Mouse (Mus musculus) embryonic fibroblast, embryonic 13.5 days (primary cell): Measurements from ENCODE around the gene Il20rb.

Experiments used
- CTCF ChIP-seq: IDR thresholded peaks from 2 replicates; pipeline ENCODE4 v1.5.1; 2011; ENCODE audit warnings: mild to moderate bottlenecking, control low read depth, low read length, moderate library complexity, borderline replicate concordance; ENCODE audit not compliant: insufficient read depth
- POLR2A ChIP-seq: IDR thresholded peaks from 2 replicates; pipeline ENCODE4 v1.6.1; 2011; ENCODE audit warnings: low read depth, mild to moderate bottlenecking, control low read depth, low read length, moderate library complexity

- TF ChIP-seq CTCF (no peak), POLR2A (no peak)
Observed at GRCm38 (mm10) chr9:100430911-100431310, 55.7 kb downstream of the Il20rb start.
